Mouse (Mus musculus) lung, postnatal 0 days (tissue): ENCODE results near the gene Epb41.

Source experiments
- CTCF ChIP-seq: IDR thresholded peaks from 2 replicates; pipeline ENCODE4 v1.5.1; 2016; ENCODE audit warnings: antibody characterized with exemption, mild to moderate bottlenecking
- EP300 ChIP-seq: IDR thresholded peaks from 2 replicates; pipeline ENCODE4 v1.6.1; 2016; ENCODE audit warnings: antibody characterized with exemption, mild to moderate bottlenecking, control low read depth

- TF ChIP-seq EP300: no peak
- TF ChIP-seq CTCF: no peak
These were observed 24.4 kb upstream of the Epb41 start for GRCm38 (mm10) chr4:132099548-132099947.
